Mouse (Mus musculus) cerebellum, postnatal 14 days (tissue): Measurements from ENCODE around the gene Nbea.

Source experiments
- DNase-seq, 2 experiments: peaks; one replicate each; pipeline ENCODE4 v3.0.0; 2021; ENCODE audit warnings: mixed read lengths in 2 of 2

The Nbea gene

GRCm38 (mm10) chr3:55824864-55825263 lies 358.6 kb downstream of the Nbea start:
- DNase-seq: no peak

DNA sequence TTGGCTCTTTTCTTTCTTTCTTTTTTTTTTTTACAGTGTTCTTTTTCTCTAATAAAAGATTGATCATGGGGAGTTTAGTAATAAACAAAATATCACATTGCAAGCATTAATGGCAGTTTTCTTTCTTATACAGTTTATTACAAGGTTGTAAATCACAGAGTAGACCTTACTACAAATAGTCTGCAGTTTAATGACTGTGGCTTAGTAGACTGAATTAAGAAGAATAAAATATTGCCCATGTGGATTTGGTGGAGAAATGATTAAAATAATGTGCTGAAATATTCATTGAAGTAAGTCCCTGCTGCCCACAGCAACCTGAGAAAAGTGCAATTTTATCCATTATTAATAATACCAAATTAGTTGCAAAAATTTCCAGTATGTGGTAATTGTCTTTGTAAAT lies 363.9 kb downstream of the Nbea start:
- no peak for DNase-seq

DNA sequence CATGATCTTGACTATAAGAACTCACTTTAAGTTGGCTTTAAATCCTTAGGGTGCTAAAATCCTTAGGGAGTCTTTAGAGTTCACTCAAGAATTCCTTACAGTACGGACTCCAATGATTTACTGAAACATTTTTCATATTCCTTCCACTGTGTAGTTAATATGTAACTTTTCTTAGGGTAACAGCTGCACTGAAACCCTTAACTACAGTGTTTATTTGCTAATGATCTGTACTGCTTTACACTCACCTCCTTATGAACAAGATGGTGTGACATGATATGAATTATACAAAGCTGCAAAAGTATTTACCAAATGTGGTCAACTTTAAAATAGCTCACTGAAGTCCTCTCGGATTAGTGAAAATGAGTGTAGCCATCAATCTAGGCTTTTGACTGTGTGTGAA lies 365.4 kb downstream of the Nbea start:
- no peak for DNase-seq

- peak; percentile 24 to 54 for DNase-seq
Observed at GRCm38 (mm10) chr3:55816638-55817375, 366.7 kb downstream of the Nbea start.

DNA sequence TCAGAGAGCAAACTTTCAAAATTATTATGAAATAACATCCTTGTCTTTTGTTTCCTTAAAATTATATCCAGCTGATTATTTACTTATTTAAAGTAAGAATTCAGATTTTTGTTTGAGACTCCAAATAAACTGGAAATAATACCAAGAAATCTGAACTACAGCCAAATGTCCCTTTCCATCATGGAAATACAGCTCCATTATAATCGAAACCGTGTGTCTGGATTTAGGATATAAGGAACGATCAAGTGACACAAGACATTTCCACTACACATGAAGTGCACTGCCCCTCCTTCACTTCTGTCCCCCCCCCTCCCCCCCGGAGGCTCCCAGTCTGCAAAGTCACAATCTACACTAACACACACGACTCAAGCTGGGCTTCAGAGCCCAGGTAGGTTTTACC lies 367.4 kb downstream of the Nbea start:
- DNase-seq: no peak

- no peak for DNase-seq
Observed at GRCm38 (mm10) chr3:55814993-55815625, 368.4 kb downstream of the Nbea start.

GRCm38 (mm10) chr3:55794768-55795167 lies 388.7 kb downstream of the Nbea start:
- peak in 1 of 2 experiments; percentile 30 for DNase-seq

GRCm38 (mm10) chr3:55793842-55794575 lies 389.5 kb downstream of the Nbea start:
- DNase-seq: peak; percentile 79 to 90

DNA sequence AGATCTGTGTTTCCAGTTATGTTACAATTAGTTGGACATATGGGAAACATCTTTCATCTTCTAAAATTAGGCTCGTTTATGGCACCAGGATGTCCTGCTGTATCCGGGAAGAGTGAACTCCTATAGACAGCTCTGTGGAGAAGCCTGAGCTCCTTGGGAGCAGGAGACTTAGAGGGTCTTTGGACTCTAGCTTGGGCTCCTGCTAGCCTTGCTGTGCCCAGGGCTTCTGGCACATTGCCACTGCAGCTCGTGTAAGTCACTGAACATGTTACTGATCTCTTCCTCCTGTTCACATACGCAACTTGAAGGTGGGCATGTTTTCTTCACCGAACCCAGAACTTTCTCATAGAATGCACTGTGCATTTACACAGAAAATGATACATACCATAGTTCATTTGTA lies 391.2 kb downstream of the Nbea start:
- peak; percentile 79 to 80 for DNase-seq

DNA sequence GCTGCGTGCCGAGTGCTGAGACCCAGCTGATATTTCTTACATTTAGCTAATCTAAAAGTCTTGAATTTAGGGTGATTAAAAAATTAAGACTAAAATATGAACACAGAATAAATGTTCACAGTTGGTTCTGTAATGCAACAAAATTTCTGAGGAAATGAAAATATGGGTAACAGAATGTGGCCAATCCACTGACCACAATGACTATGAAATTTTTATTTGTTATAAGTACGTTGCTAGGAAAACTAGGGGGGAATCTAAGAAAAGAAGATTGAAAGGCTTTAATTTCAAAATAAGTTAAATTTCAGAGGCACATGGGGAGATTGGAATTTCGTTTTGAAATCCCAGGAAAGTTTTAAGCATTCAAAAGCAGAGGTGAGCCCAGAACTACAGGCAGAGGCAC lies 392.9 kb downstream of the Nbea start:
- DNase-seq: no peak

DNA sequence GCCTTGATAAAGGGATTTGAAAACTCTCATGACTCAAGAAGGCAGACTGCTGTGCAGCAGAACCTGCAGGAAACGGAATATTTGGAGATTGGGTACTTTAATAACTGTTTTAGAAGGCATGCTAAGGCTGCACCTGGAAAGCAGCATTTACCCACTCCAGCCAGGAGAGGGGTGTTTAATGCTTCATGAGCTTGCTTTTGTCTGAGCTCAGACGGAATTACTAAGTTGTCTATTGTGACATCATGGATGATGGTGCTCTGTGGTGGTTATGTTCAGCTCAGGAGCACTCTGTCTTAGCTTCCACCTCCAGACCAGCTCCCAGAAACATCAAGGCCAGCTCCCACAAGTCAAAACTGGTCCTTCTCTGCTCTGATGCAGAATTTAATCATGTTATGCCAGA lies 393.6 kb downstream of the Nbea start:
- peak in 1 of 2 experiments; percentile 39 for DNase-seq

- DNase-seq: peak in 1 of 2 experiments; percentile 38
Observed at GRCm38 (mm10) chr3:55788621-55789201, 394.8 kb downstream of the Nbea start.

DNA sequence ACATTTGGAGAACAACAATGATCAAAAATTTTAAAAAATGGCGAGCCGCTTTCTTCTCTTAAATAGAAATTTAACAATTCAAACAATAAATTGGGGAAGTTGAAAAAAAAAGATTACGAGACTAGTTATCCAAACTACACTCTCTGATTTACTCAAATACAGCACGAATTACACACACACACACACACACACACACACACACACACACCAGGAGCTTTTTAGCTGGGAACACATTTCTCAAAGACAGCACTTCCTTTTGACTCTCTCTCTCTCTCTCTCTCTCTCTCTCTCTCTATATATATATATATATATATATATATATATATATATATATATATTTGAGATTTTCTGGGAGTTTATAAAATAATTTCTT lies 395.3 kb downstream of the Nbea start:
- DNase-seq: peak; percentile 50 to 54

GRCm38 (mm10) chr3:55787487-55788213 lies 395.9 kb downstream of the Nbea start:
- peak; percentile 83 to 84 for DNase-seq

DNA sequence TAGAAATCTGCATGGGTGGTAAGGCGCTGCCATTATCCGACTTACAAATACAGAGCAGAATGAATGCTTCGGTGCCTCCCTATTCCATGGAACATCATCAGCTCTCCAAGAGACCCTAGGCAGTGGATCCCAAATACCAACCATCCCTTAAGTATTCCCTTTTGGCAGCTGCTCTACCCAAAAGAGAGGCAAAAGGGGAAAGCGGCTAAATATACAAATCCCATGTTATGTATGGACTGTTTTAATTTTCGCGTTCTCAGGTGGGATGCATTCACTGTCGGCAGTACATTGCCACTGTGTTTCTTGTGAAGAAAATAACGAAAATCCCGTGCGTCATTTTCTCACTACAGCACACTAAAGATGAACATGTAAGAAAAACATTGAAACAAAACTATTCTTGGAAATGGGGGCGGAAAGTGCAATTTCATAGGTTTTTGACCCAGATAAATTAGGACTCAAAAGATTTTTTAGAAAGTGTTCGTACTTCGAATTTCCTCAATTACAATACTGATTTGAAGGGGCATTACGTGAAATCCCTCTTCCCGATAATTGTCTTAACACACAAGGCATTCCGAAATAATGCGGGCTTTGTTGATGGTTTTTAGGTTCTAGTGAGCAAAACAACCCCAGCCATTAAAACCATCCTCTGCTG lies 396.5 kb downstream of the Nbea start:
- DNase-seq: peak in 1 of 2 experiments; percentile 61

DNA sequence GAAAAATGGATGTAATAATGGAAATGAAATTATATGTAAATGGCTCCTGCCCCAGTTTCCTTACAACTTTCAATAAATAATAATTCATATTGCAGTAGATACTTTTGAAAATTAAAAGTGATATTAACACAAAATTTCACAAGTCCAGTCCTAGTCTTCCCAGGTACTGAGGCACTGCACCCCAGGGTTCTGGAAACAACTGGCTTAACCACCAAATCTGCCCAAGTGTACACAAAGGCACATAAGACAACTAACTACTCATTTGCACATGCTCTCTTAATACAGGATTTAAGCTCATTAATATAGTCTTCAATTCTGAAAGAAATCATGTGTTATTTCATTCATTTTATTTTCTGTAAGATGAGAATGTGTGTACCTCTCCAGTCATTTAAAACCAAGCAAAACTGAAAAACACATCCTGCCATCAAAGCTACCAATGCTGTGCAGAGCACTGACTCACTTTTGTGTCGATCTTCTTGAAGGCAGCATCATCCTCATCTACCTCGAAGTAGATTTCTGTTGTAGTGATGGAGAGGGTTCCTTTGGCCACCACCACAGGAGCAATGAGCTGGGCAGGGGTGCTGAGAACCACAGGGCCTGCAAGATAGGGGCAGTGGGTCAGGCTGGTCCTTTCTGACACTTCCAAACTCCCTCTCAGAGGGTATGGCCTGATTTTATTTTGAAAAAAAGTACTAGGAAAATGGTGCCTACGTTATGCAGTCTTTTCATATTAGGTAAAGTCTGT lies 397.3 kb downstream of the Nbea start:
- peak; percentile 52 to 69 for DNase-seq

- DNase-seq: peak; percentile 38 to 56
Observed at GRCm38 (mm10) chr3:55785266-55785980, 398.1 kb downstream of the Nbea start.

DNA sequence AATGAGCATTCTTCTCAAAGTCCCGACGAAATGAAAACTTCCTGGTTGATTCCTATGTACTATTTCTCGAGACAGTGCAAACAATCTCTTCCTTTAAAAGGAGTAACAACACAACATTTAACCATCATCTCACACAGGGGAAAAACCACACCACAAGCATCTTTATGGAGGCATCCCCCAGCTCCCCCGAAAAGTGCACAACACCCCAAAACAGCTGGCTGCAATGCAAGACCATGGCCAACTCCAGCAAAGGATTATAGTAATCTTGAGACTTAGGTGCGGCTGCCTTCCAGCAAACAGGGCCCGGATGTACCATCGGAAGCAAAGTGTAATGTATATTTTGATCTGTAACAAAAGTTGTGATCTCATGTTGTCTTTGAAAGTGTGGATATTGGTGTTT lies 399.4 kb downstream of the Nbea start:
- peak in 1 of 2 experiments; percentile 46 for DNase-seq

DNA sequence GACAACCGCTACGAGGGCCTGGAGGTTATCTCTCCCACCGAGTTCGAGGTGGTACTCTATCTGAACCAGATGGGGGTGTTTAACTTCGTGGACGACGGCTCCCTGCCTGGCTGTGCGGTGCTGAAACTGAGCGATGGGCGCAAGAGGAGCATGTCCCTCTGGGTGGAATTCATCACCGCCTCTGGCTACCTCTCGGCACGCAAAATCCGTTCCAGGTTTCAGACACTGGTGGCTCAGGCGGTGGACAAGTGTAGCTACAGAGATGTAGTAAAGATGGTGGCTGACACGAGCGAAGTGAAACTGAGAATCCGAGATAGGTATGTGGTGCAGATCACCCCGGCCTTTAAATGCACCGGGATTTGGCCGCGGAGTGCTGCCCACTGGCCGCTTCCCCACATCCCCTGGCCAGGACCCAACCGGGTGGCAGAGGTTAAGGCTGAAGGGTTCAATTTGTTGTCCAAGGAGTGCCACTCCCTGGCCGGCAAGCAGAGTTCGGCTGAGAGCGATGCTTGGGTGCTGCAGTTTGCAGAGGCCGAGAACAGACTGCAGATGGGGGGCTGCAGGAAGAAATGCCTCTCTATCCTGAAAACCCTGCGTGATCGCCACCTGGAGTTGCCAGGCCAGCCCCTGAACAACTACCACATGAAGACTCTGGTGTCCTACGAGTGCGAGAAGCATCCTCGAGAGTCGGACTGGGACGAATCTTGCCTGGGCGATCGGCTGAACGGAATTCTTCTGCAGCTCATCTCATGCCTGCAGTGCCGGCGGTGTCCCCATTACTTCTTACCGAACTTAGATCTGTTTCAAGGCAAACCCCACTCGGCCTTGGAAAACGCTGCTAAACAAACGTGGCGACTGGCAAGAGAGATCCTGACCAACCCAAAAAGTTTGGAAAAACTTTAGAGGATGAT lies 400.1 kb downstream of the Nbea start:
- peak; percentile 80 to 83 for DNase-seq

- DNase-seq: peak; percentile 69 to 77
Observed at GRCm38 (mm10) chr3:55782771-55783170, 400.7 kb downstream of the Nbea start.
